Mouse (Mus musculus) kidney, postnatal 25 days (tissue): ENCODE results near the gene Cradd.
A peak's percentile ranks its signal among the peaks of the same experiment; 100 is the strongest.

Experiments used
- DNase-seq, 2 experiments: peaks; one replicate each; pipeline ENCODE4 v3.0.0; 2021; ENCODE audit warnings: mixed read lengths in 2 of 2

The Cradd gene

DNA sequence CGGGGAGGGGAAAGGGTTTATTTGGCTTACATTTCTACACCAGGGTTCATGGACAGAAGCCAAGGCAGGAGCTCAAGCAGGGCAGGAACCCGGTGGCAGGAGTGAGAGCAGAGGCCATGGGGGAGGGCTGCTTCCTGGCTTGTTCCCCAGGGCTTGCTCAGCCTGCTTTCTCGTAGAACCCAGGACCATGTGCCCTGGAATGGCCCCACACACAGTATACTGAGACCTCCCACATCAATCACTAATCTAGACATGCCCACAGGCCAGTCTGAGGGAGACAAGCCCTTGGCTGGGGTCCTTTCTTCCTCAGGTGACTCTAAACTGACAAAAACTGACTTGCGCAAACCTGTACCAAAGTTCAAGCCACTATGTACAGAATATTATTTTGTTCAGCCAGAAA, 19.7 kb downstream of the Cradd start:
- no peak for DNase-seq

DNA sequence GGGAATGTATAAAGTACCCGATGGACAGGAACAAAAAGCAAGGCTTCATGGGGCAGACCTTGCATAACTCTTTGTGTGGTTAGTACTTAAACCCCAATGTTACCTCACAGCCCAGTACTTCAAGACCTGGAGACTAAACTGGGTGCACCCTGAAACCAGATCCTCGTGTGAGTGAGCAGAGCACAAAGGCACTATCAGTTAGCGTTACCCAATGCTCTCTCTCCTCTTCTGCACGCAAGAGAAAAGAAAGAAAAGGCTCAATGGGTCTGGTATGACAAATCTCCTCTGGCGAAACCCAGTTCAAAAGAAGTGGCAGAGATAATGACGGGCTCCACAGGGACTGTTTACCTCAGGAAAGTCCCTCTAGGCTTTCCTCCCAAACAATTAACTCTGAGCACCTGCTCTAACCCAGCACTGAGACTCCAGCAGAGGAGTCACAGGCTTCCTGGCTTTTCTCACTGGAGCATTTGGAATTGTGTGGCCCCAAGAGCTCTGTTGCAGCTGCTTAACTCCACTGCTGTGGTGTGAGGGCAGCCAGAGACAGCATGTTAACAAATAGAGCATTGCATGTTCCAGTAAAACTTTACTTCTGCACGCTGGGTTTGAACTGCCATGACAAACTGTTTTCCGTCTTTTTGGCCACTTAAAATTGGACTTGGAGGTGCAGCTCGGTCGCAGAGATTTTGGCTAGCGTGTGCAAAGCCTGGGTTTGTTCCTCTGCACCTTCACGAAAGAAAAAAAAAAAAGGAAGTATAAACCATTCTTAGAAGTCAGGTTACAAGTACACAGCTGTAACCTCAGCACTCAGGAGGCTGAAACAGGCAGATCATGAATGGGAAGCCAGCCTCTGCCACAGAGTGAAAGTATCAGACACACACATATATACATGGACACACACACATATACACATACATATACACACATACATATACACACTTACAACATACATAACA, 21.4 kb downstream of the Cradd start:
- no peak for DNase-seq

DNA sequence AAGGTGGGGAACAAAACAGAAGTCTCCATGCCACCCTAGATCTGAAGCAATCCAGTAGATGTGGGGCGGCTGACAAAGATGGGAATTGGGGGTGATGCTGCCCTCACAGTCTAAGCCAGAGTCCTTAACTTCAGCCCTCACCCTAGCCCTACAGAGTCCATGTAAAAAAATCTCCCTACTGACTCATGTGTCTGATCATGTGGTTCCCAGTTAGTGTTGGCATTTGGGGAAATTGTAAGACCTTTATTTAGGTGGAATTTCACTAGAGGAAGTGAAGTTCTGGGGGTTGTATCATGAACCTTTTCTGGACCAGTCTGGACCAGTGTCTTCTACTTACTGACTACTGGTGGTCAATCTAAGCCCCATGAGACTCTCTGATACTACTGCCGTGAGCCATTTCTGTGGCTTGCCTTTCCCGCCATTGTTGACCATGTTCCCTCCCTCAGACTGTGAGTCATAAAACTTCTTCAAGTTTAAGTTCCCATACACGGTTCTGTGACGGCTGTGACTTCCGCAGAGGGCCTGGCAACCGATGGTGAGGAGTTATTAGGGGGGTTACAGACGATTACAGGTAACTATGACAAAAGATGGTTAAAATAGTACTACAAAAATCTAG, 23.6 kb downstream of the Cradd start:
- DNase-seq = no peak

DNA sequence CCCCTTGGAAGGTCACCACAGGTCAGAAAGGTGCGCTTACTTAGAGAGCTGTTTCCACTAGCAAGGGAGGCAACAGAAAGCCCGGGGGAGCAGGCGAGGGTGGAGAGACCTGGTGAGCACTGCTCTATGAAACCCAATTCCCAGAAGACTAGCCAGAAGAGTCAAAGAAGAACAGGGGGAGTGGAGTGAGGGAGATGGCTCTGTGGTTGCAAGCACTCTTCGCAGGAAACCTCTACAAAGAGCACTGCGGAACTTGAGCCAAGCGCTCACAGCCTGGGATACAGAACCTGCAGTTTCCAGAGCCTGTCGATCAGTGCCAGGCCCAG, 24.2 kb downstream of the Cradd start:
- no peak for DNase-seq

GRCm38 (mm10) chr10:95299010-95299807, 24.7 kb downstream of the Cradd start:
- DNase-seq = no peak

GRCm38 (mm10) chr10:95298504-95298903, 25.4 kb downstream of the Cradd start:
- DNase-seq = no peak

- DNase-seq = no peak
Measured at GRCm38 (mm10) chr10:95297690-95298104, 26.2 kb downstream of the Cradd start.

DNA sequence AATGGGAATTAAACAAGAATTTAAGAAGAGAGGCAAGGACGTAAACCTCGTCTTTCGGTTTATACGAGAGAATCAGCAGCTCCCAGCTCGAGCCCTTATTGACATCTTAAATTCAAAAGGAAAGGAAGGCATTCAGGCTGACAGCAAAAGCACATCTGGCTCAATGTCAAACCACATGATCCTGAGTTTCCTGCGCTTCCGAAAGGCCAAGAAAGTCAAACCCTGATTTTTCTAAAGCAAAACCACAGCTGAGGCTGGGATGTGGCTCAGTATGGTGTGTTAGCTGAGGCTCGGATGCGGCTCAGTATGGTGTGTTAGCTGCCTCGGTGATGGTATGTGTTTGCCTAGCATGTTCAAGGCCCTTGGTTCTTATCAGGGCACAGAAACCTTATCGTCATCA, 26.9 kb downstream of the Cradd start:
- DNase-seq = peak in 1 of 2 experiments; percentile 57

DNA sequence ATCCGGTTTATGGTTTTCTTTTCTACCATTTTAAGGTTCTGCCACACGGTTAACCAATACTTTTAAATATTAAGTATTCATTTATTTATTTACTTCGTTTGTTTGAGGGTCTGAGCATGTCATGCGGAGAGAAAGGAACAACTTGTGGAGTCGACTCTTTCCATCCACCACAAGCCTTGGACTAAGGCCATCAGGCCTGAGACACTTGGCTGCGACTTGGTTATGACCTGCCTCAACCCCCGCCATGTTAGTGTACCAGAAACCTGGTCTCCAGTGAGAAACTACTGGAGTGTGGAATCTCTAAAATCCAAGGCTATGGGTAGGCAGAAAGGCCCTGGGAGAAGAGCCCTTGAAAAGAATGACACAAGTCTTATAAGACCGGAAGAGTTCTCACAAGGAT, 30.7 kb downstream of the Cradd start:
- DNase-seq = peak; percentile 28 to 51

DNA sequence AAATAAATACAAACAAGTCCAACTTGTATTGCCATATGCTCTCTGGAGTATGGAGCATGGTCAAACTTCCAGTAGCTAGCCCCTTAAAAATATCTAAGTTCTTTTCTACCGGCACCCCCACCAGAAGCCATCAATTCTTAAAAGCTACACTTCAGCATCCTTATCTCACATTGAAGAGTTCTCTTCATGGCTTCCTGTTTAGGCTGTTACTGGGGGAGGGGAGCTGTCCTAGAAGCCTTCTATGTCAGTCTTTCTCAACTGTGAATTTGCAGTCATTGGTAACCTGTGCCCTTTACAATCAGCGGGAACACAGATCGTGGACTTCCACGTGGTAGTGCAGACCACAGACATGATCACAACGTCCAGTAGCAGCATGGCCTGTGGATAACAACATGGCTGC, 31.7 kb downstream of the Cradd start:
- no peak for DNase-seq

- DNase-seq = no peak
Measured at GRCm38 (mm10) chr10:95291133-95291876, 32.6 kb downstream of the Cradd start.

DNA sequence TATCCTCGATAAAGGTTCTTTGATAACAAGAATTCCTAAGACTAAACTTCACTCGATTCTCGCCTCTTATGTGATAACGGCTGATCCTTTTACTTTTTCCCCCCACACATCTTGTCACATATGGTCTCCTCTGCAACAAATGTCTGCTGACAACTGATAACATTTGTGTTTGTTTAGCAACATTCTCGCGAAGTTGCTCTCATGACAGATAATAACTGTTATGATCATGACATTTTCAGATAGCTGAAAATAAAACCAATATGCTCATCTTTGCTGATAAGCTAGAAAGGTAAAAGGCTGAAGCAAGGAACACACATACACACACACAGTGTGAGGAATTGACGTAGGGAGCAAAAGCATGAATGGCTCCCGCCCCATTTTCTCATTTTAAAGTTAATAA, 34.1 kb downstream of the Cradd start:
- DNase-seq = no peak

DNA sequence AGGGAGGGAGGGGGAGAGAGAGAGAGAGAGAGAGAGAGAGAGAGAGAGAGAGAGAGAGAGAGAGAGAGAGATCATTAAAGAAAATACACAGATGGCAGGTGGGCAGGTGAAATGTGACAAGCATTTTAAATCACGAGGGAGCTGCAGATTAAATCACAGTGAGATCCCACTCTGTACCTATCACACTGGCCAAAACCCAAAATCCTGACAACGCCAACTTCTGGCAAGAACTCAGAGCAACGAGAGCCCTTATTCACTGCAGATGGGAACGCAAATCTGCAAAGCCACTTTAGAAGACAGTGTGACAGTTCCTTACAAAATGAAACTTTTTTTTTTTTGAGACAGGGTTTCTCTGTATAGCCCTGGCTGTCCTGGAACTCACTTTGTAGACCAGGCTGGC, 35.7 kb downstream of the Cradd start:
- no peak for DNase-seq

DNA sequence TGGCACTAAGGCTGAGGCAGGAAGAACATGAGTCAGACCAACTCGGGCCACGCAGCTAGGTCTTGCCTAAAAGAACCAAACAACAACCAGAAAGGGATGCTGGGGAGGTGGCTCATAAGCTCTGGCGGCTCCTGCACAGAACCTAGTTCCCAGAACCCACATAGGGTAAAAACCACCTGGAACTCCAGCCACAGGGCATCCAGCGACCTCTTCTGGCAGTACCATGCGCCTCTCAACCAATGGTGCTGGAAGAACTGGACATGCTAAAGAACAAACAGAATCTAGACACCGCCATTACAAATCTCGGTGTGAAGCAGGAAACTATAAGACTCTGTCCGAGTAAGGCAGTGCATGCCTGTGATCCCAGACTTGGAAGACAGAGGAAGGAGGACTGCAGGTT, 36.6 kb downstream of the Cradd start:
- DNase-seq = no peak

- DNase-seq = no peak
Measured at GRCm38 (mm10) chr10:95283434-95283833, 40.5 kb downstream of the Cradd start.

GRCm38 (mm10) chr10:95281996-95282395, 41.9 kb downstream of the Cradd start:
- no peak for DNase-seq

- DNase-seq = no peak
Measured at GRCm38 (mm10) chr10:95281466-95281990, 42.4 kb downstream of the Cradd start.

DNA sequence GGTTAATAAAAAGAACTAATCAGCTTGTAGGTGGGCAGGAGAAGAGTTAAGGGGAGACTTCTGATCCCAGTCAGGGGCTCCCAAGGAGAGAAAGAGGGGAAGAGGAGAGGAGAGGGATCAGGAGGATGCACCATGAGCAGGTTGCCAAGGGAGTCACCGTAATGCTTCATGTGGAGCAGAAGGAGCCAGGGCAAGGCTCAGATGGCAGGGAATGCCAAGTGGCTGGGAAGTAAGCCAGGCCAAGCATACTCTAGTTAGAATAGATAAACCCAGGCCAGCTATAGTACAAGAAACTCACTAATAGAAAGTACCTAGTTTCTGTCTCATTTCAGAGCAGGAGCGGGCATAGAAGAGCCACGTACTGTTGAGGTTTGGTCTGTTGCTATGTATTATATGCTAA, 43.6 kb downstream of the Cradd start:
- peak; percentile 74 to 76 for DNase-seq

DNA sequence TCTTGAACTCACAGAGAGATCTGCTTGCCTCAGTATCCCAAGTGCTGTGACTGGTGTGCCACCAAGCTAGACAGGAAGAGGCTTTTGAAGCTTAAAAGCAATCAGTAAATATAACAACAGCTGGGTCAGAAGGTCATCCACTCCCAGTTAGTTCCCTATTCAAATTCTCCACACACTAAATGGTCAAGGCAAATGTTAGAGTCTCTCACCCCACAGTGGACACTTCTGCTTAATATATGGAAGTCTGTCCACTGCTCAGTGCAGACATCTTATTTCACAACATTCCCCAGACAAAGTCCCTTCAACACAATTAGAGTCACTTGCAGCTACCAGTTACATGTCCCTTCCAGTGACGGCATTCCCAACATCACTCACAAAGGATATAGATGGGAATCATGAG, 44.5 kb downstream of the Cradd start:
- DNase-seq = no peak

- no peak for DNase-seq
Measured at GRCm38 (mm10) chr10:95278085-95278484, 45.8 kb downstream of the Cradd start.

GRCm38 (mm10) chr10:95275488-95275887, 48.4 kb downstream of the Cradd start:
- DNase-seq = no peak

GRCm38 (mm10) chr10:95273226-95273625, 50.7 kb downstream of the Cradd start:
- DNase-seq = no peak

GRCm38 (mm10) chr10:95269151-95269550, 54.8 kb downstream of the Cradd start:
- no peak for DNase-seq
